Comparison of ENCODE assay signal across 27 mouse cellular contexts in the genomic region with DNA sequence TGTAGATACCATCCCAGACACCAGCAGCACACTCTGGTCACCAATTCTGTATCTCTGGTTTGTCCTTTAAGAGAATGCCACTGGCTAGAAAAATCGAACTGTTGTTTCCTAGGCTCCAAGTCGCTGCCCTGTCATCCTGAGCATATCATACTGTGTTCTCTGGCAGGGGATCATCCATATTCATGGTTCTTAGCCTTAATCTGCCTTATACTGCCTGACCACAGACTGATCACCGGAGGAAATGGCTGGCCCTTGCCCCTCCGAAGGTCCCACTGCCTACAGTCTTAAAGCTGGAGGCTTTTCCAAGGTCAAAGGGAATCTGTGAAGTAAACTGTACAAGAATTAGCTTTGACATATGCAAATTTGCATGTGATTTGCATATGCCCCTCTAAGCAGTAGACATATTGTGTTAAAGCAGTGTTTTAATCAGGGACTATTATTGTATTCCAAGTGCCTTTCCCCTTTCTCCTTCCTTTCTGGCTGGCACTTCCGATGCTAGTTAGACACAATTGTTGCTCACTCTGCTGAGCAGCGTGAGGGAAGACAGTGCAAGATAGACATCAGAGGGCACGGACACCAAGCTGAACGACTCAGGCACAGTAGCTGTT. TPM values are rescaled to one million over a fixed set of nuclear protein-coding genes. Genes with fewer than 3 reads are reported as not detected.
DNase-seq lines count a peak whose midpoint lies in the region; ATAC-seq and TF ChIP-seq lines count a peak whose summit lies in the region.
"Had no signal": no experiment of that assay in that cellular context is flagged by ENCODE, and none has a peak within 500 bp of the region (broad histone marks: within the 10 kb centered on the region; RNA-seq: fewer than 3 reads in every experiment).

No protein-coding gene starts in this region.

- H3K4me1 ChIP-seq in forebrain, embryonic 13.5 days: peaks cover 34% of the 10 kb centered on the region
- H3K4me1 ChIP-seq in forebrain, embryonic 10.5 days: no peaks in the 10 kb centered on the region
- H3K4me1 ChIP-seq in forebrain, embryonic 16.5 days (replicated peaks; ENCODE audit: control insufficient read depth, insufficient read depth, low read length): peaks cover 31% of the 10 kb centered on the region
- peaks cover 20% of the 10 kb centered on the region for H3K4me1 ChIP-seq in hindbrain, embryonic 14.5 days (replicated peaks; ENCODE audit: control insufficient read depth, insufficient read depth, low read length)
- peaks cover 21% of the 10 kb centered on the region for H3K4me1 ChIP-seq in midbrain, embryonic 14.5 days (ENCODE audit: control insufficient read depth, insufficient read depth, low read length)
- no peaks in the 10 kb centered on the region for H3K4me1 ChIP-seq in thymus, adult 2 months (replicated peaks; ENCODE audit: control insufficient read depth, insufficient read depth, low read length)
- H3K4me1 ChIP-seq: embryonic facial prominence, embryonic 13.5 days; heart, embryonic 10.5 days; liver, embryonic 12.5 days had no signal

- TF ChIP-seq CTCF in thymus, adult 2 months (IDR thresholded peaks at IDR 0.05; ENCODE audit: borderline replicate concordance, control insufficient read depth, extremely low read depth, insufficient read depth, low read length, poor library complexity): no peak

- DNase-seq in forebrain, embryonic 10.5 days (ENCODE audit: extremely low spot score, low spot score): no peak
- DNase-seq in hindbrain, embryonic 14.5 days (ENCODE audit: low spot score): no peak
- peak; percentile 46 for DNase-seq in midbrain, embryonic 14.5 days
- DNase-seq in thymus, postnatal 10 days (ENCODE audit: low spot score in 2 of 2): no peak
- DNase-seq in thymus, adult 2 months: no peak
- DNase-seq: adrenal gland, postnatal 14 days; cerebellum, adult 18-20 months; cerebellum, postnatal 10 days; gastrocnemius, postnatal 25 days; heart, adult 11 months; kidney, postnatal 14 days; left cerebral cortex, postnatal 4 days; liver, postnatal 0 days; lung, postnatal 36 days; right cerebral cortex, postnatal 14 days; thymus, postnatal 36 days had no signal

- H3K4me3 ChIP-seq in forebrain, embryonic 13.5 days: no peak overlapping the region
- no peak overlapping the region for H3K4me3 ChIP-seq in forebrain, embryonic 10.5 days
- no peak overlapping the region for H3K4me3 ChIP-seq in forebrain, embryonic 16.5 days (replicated peaks; ENCODE audit: low read length)
- H3K4me3 ChIP-seq in hindbrain, embryonic 14.5 days (replicated peaks; ENCODE audit: low read length): no peak overlapping the region
- no peak overlapping the region for H3K4me3 ChIP-seq in midbrain, embryonic 14.5 days (replicated peaks; ENCODE audit: low read depth, low read length)
- no peak overlapping the region for H3K4me3 ChIP-seq in thymus, adult 2 months (ENCODE audit: control insufficient read depth, insufficient read depth, low read length)
- H3K4me3 ChIP-seq: embryonic facial prominence, embryonic 13.5 days; heart, embryonic 10.5 days; heart, embryonic 15.5 days; layer of hippocampus, adult 2 months; liver, embryonic 12.5 days had no signal

- no peak overlapping the region for H3K9ac ChIP-seq in forebrain, embryonic 13.5 days
- no peak overlapping the region for H3K9ac ChIP-seq in forebrain, embryonic 16.5 days (replicated peaks; ENCODE audit: low read depth, low read length)
- no peak overlapping the region for H3K9ac ChIP-seq in hindbrain, embryonic 14.5 days
- H3K9ac ChIP-seq in midbrain, embryonic 14.5 days (replicated peaks; ENCODE audit: low read length): no peak overlapping the region; the same call in 1 of the 2 replicates
- H3K9ac ChIP-seq: embryonic facial prominence, embryonic 13.5 days; heart, embryonic 15.5 days; liver, embryonic 12.5 days; liver, postnatal 0 days had no signal

- no peaks in the 10 kb centered on the region for H3K27me3 ChIP-seq in forebrain, embryonic 13.5 days
- H3K27me3 ChIP-seq in forebrain, embryonic 10.5 days (ENCODE audit: poor library complexity, severe bottlenecking): no peaks in the 10 kb centered on the region
- H3K27me3 ChIP-seq in forebrain, embryonic 16.5 days (replicated peaks; ENCODE audit: control insufficient read depth, insufficient read depth, low read length): no peaks in the 10 kb centered on the region
- no peaks in the 10 kb centered on the region for H3K27me3 ChIP-seq in hindbrain, embryonic 14.5 days (ENCODE audit: control insufficient read depth, insufficient read depth, low read length)
- H3K27me3 ChIP-seq in midbrain, embryonic 14.5 days (ENCODE audit: control insufficient read depth, insufficient read depth, low read length): no peaks in the 10 kb centered on the region
- no peaks in the 10 kb centered on the region for H3K27me3 ChIP-seq in thymus, adult 2 months (ENCODE audit: control insufficient read depth, insufficient read depth, low read length)
- H3K27me3 ChIP-seq: embryonic facial prominence, embryonic 13.5 days; Patski had no signal

- 41% methylated on average over 8 of the region's 8 CpGs for WGBS in forebrain, embryonic 13.5 days
- 83% methylated on average over 8 of the region's 8 CpGs for WGBS in forebrain, embryonic 10.5 days
- 29% methylated on average over 8 of the region's 8 CpGs for WGBS in forebrain, embryonic 16.5 days
- WGBS in hindbrain, embryonic 14.5 days: 32% methylated on average over 8 of the region's 8 CpGs
- WGBS in midbrain, embryonic 14.5 days: 18% methylated on average over 8 of the region's 8 CpGs
- WGBS in thymus, adult 2 months: 90% methylated on average over 8 of the region's 8 CpGs

- H3K9me3 ChIP-seq in forebrain, embryonic 13.5 days (replicated peaks): no peaks in the 10 kb centered on the region
- no peaks in the 10 kb centered on the region for H3K9me3 ChIP-seq in forebrain, embryonic 10.5 days
- no peaks in the 10 kb centered on the region for H3K9me3 ChIP-seq in forebrain, embryonic 16.5 days (ENCODE audit: control insufficient read depth, low read length)
- no peaks in the 10 kb centered on the region for H3K9me3 ChIP-seq in hindbrain, embryonic 14.5 days (ENCODE audit: control insufficient read depth, low read length)
- no peaks in the 10 kb centered on the region for H3K9me3 ChIP-seq in midbrain, embryonic 14.5 days (ENCODE audit: control insufficient read depth, low read length)
- H3K9me3 ChIP-seq: embryonic facial prominence, embryonic 13.5 days; heart, embryonic 10.5 days; heart, embryonic 15.5 days; liver, embryonic 12.5 days had no signal

- H3K36me3 ChIP-seq in forebrain, embryonic 13.5 days (ENCODE audit: poor library complexity, severe bottlenecking): no peaks in the 10 kb centered on the region
- no peaks in the 10 kb centered on the region for H3K36me3 ChIP-seq in forebrain, embryonic 10.5 days (replicated peaks)
- no peaks in the 10 kb centered on the region for H3K36me3 ChIP-seq in forebrain, embryonic 16.5 days (ENCODE audit: control insufficient read depth, insufficient read depth)
- no peaks in the 10 kb centered on the region for H3K36me3 ChIP-seq in hindbrain, embryonic 14.5 days (replicated peaks; ENCODE audit: control insufficient read depth, insufficient read depth)
- no peaks in the 10 kb centered on the region for H3K36me3 ChIP-seq in midbrain, embryonic 14.5 days (ENCODE audit: control insufficient read depth, insufficient read depth, low read length)
- H3K36me3 ChIP-seq in thymus, adult 2 months (ENCODE audit: control insufficient read depth, insufficient read depth, low read length): no peaks in the 10 kb centered on the region
- H3K36me3 ChIP-seq: embryonic facial prominence, embryonic 13.5 days; heart, embryonic 10.5 days; heart, embryonic 15.5 days; liver, embryonic 12.5 days had no signal

- peak; percentile 61 for ATAC-seq in forebrain, embryonic 13.5 days
- ATAC-seq in forebrain, embryonic 16.5 days: peak; percentile 67
- ATAC-seq in hindbrain, embryonic 14.5 days (ENCODE audit: low FRiP score): no peak
- ATAC-seq in midbrain, embryonic 14.5 days (ENCODE audit: low FRiP score, low TSS enrichment): no peak; the same call in 1 of the 2 replicates
- ATAC-seq in CD4-positive, CD25-positive, alpha-beta regulatory T cell, adult 4 months: no peak
- ATAC-seq: intestine, postnatal 0 days; liver, embryonic 12.5 days; liver, postnatal 0 days; Patski had no signal

- TF ChIP-seq POLR2A in thymus, adult 2 months (IDR thresholded peaks at IDR 0.05; ENCODE audit: control insufficient read depth, extremely low read depth, insufficient read depth, low read length, poor library complexity): no peak

- peak overlapping the region; percentile 58; the same call in 1 of the 2 replicates for H3K27ac ChIP-seq in forebrain, embryonic 13.5 days
- no peak overlapping the region for H3K27ac ChIP-seq in forebrain, embryonic 10.5 days
- peak overlapping the region; percentile 69 for H3K27ac ChIP-seq in forebrain, embryonic 16.5 days (ENCODE audit: low read length)
- H3K27ac ChIP-seq in hindbrain, embryonic 14.5 days: 0 out of 2 replicates have a peak overlapping the region, but pooled peaks have one; percentile 14
- peak overlapping the region; percentile 6; the same call in 1 of the 2 replicates for H3K27ac ChIP-seq in midbrain, embryonic 14.5 days (replicated peaks; ENCODE audit: low read depth, low read length)
- no peak overlapping the region for H3K27ac ChIP-seq in thymus, adult 2 months (ENCODE audit: control insufficient read depth, insufficient read depth, low read length)
- H3K27ac ChIP-seq: embryonic facial prominence, embryonic 13.5 days; heart, embryonic 10.5 days; heart, embryonic 15.5 days; layer of hippocampus, adult 2 months; liver, embryonic 12.5 days had no signal

- H3K4me2 ChIP-seq in forebrain, embryonic 13.5 days: 0 out of 2 replicates have a peak overlapping the region, but pooled peaks have one; percentile 4
- H3K4me2 ChIP-seq in forebrain, embryonic 16.5 days (ENCODE audit: low read length): no peak overlapping the region
- H3K4me2 ChIP-seq in hindbrain, embryonic 14.5 days (replicated peaks): no peak overlapping the region
- no peak overlapping the region for H3K4me2 ChIP-seq in midbrain, embryonic 14.5 days (ENCODE audit: low read length)
- H3K4me2 ChIP-seq: embryonic facial prominence, embryonic 13.5 days; heart, embryonic 15.5 days; liver, embryonic 12.5 days had no signal

RNA-seq across cellular contexts. Expression of a gene that starts 58.3 kb away (rescaled TPM):
- polyA plus RNA-seq in forebrain, embryonic 13.5 days (2015; fragmentation: Nextera tagmentation; extraction: Ambion mirVana): 9.2 and 9.8 TPM in 2 replicates
- 0.95 and 1.3 TPM in 2 replicates for polyA plus RNA-seq in forebrain, embryonic 10.5 days (2016; fragmentation: Nextera tagmentation; extraction: Ambion mirVana)
- polyA plus RNA-seq in forebrain, embryonic 16.5 days (2015; fragmentation: Nextera tagmentation; extraction: Ambion mirVana): 43.4 and 46.8 TPM in 2 replicates
- polyA plus RNA-seq in hindbrain, embryonic 14.5 days (2014; fragmentation: Nextera tagmentation; extraction: Ambion mirVana): 12.7 and 14.3 TPM in 2 replicates
- polyA plus RNA-seq in midbrain, embryonic 14.5 days (2014; fragmentation: Nextera tagmentation; extraction: Ambion mirVana): 7.6 and 10.3 TPM in 2 replicates
- polyA plus RNA-seq in thymus, adult 2 months (2012; rRNA removed): not detected in 2 replicates
- polyA plus RNA-seq in CD4-positive, CD25-positive, alpha-beta regulatory T cell, adult 4 months (2017; shearing (Covaris generic)): not detected
- polyA plus RNA-seq: kidney, embryonic 14.5 days; liver, postnatal 0 days had no signal

Comparison
In these comparisons a context has a peak if more than half of its experiments do, and no peak if none do; other contexts are left out.
1. H3K27ac ChIP-seq: peak in forebrain, embryonic 13.5 days (single experiment), forebrain, embryonic 16.5 days (single experiment), hindbrain, embryonic 14.5 days (single experiment) and midbrain, embryonic 14.5 days (single experiment); none in forebrain, embryonic 10.5 days (single experiment) and thymus, adult 2 months (single experiment).
2. ATAC-seq: peak in forebrain, embryonic 13.5 days (single experiment) and forebrain, embryonic 16.5 days (single experiment); none in hindbrain, embryonic 14.5 days (single experiment), midbrain, embryonic 14.5 days (single experiment) and CD4-positive, CD25-positive, alpha-beta regulatory T cell, adult 4 months (single experiment).